Mouse (Mus musculus) ES-CJ7 (cell line): ENCODE results near the gene Tctex1d1.

Experiments
- DNase-seq: peaks from one replicate; pipeline ENCODE4 v3.0.0; 2011; ENCODE audit warnings: low read depth, low spot score

Tctex1d1 gene

DNA sequence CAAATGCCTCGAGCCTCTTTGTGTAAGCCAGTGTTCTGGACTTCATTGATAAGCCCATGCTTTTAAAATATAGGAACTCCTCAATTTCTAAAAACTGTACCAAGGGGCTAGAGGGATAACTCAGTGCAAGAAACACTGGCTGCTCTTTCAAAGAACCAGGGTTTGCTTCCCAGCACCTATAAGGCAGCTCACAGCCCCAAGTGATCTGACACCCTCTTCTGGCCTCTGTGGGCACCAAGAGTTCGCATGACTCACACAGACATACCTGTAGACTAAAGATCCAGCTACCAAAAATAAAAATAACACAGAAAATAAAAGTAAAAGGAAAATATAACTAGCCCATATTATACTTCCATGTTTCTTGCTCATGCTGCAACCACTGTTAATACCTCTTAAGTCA is 9.3 kb downstream of the Tctex1d1 start:
- no peak for DNase-seq

- no peak for DNase-seq
These were observed 10.1 kb downstream of the Tctex1d1 start for GRCm38 (mm10) chr4:102988526-102988925.

DNA sequence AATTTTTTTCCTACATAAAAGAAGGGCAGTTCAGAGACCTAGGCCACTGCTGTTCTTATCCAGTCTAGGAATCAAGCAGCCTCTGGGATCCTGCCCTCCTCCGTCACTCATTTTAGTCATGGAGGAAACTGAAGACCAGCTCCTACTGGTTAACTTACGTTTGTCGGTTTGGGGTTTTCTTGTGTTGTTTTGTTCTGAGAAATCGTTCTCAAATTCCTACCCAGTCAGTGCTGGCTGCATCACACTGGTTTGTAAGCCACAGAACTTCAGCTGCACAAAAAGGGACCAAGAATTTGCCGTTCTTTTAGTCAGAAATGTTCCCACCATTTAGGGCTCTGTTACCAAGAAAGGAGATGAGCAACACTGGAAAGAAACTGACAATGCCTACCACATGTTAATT is 11.0 kb downstream of the Tctex1d1 start:
- no peak for DNase-seq

DNA sequence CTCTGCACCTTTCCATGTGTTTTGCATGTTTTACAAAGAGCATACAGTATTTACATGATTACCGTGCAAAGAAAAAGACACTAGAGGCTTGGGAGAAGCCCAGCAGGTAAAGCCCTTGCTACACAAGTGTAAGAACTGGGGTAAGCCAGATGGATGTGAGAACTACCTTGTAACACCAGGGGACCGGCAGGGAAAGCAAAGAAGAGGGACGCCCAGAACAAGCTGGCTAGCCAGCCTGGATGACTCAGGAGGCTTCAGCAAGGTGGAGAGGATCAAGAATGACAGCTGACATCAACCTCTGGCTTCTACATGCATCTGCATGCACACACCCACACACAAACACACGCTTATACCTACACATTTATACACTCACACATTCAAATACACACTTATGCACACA is 11.6 kb downstream of the Tctex1d1 start:
- DNase-seq, result no peak

GRCm38 (mm10) chr4:102990595-102991340 is 12.4 kb downstream of the Tctex1d1 start:
- no peak for DNase-seq

- DNase-seq, result no peak
These were observed 13.3 kb downstream of the Tctex1d1 start for GRCm38 (mm10) chr4:102991685-102992084.

DNA sequence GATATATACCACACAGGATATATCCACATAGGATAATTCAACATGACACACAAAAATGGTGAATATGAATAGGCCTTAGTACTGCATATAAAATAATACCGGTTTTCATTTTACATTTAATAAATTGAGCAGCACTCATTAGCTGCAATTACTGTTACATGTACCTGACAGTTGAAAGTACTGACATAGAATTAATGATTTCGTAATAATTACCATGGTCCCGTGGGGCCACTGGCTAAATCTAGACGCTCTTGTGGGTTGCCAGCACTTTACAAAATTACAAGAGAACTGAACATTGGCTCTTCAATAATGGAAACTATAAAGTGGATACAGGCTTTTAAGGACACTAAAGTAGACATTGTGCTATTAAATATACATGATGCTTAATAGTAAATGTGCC is 26.3 kb downstream of the Tctex1d1 start:
- DNase-seq, result no peak

DNA sequence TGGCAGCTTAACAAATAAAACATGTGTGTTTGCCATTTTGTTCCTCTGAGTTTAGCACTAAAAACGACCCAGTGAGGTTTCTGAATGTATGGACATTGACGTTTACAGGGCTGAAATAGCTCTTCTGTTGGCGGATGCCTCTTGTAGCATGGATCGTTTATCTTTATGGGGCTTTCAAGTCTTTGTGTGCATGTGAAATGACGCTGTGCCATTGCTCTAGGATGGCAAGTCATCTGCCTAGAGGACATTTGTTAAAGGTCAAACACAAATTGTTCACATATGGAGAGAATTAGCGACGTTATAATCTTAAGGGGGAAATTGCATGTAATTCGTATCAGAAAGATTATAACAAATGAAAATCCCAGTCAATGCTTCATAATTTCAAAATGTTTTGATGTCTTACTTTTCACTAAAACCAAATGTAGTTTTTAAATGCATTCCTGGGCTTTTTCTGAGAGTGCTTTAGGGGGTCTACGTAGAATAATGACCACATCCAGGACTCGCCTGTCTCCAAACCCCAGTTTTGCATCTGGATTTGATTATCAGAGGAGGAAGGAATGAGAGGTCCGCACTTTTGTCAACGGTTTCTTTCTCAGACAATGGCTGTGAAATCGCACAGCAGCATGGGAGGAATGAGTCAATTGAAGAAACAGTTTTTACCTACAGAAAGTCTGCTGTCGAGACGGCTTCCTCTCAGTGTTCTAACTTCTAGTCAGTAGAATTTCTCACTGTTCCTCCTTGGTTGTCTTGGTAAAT is 27.0 kb downstream of the Tctex1d1 start:
- no peak for DNase-seq

GRCm38 (mm10) chr4:103006266-103006665 is 27.9 kb downstream of the Tctex1d1 start:
- no peak for DNase-seq

- no peak for DNase-seq
These were observed 28.6 kb downstream of the Tctex1d1 start for GRCm38 (mm10) chr4:103006943-103007418.

GRCm38 (mm10) chr4:103010734-103011133 is 32.3 kb downstream of the Tctex1d1 start:
- DNase-seq, result no peak

GRCm38 (mm10) chr4:103011823-103012222 is 33.4 kb downstream of the Tctex1d1 start:
- peak; percentile 21 for DNase-seq

DNA sequence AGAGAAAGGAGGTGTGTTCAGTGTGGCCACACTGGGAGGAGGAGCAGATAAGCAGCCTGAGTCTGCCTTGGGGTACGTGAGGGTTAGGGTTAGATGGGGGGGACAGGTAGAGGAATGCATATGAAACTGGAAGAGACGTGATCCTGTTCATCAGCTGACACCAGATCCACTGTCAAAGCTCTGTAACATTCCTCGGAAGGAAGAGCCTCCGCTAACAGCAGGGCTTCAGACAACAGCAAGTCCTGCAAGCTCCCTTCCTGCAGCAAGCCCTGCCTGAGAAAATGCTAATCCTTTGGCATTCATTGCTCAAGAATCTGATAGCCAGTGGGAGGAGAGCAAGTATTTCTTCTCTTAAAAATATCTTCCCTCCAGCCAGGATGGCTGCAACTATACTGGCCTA is 35.1 kb downstream of the Tctex1d1 start:
- no peak for DNase-seq

DNA sequence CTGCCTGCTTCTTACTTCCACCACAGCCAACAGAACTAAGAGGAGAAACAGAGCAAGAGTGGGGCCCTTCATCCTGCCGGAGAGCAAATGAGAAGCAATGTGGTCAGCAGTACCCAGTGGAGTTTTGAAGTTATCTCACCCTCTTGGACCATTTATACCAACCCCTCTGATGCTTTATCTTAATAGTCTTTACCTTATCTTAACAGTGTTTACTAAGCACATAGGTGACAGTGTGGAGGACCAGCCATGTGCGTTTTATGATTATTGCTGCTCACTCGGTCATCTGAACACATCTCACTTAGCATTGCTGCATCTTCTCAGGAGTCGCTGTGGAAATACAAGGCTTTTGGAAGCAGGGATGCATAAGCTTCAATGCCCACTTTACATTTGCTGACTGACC is 48.2 kb downstream of the Tctex1d1 start, which contains the start of gene Insl5:
Insl5 (minus strand) TSS at position 222 of the 400 bp plus-strand sequence.
- DNase-seq, result no peak

- DNase-seq, result no peak
These were observed 49.3 kb downstream of the Tctex1d1 start for GRCm38 (mm10) chr4:103027745-103028144.

DNA sequence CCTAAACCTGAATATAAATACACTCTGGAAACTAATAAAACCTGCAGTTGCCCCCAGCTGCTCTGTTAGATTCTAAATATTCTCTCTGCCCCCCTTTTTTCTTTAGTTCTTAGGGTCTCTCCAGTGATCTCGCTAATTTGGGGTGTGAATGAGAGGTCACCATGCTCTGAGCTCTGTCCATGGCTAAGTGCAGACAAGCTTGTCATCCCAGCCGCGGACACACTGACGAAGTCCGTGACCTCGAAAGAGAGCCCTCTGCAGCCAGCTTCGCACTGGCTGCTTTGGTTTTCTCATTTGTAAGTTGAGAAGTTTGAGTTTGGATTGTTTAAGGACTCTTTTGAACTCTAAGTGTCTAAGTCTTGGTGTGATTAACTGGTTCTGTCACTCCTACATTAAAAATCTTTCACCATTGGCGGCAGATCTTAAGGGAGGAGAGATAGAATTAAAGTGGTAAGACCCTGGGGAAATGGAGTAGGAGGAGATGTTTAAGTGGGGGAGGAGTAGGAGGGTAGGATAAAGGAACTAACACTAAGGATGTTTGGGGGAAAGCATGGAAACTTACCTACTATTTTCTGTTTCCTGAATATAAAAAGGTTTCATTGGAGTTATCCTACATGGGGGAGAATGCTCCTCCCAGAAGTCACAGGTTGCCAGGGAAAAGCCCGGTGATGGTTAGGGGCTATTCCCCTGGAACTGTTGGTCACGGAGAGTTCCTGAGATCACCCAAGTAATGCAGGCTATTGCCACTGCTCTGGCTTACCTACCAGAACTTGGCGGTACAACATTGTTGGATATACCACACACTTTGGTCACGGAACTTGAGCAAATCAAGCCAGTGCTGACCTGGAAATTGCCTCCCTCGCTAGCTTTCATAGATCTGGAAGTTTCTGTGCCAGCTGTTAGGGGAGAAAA is 50.0 kb downstream of the Tctex1d1 start:
- DNase-seq, result no peak

GRCm38 (mm10) chr4:103039103-103039837 is 60.9 kb downstream of the Tctex1d1 start:
- DNase-seq, result no peak

DNA sequence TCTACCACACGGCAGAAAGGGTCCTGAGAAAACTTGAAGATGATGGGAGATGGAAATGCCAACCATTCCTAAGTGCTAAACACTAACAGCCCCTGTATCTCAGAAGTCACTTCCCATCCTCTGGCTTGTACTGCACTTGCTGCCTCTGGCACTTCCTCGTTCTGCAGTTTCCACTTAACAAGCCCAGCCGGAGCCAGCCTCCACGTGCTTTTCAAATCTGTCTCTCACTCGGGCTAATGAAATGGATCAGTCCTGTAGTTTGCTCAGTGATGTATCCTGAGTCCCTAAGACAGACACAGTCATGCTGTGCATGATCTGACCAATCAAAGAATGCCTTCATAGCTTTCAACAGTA is 61.4 kb downstream of the Tctex1d1 start:
- DNase-seq, result no peak

GRCm38 (mm10) chr4:103042997-103043396 is 64.6 kb downstream of the Tctex1d1 start:
- DNase-seq, result peak; percentile 18

- no peak for DNase-seq
These were observed 69.6 kb downstream of the Tctex1d1 start for GRCm38 (mm10) chr4:103048046-103048445.
